Mouse (Mus musculus): ENCODE data around the gene Lrguk. TPM values are rescaled to one million over a fixed set of nuclear protein-coding genes. Genes with fewer than 3 reads are reported as not detected.

The Lrguk gene
- polyA plus RNA-seq, 1 experiment from 2014 or later = 0.36 TPM

DNA sequence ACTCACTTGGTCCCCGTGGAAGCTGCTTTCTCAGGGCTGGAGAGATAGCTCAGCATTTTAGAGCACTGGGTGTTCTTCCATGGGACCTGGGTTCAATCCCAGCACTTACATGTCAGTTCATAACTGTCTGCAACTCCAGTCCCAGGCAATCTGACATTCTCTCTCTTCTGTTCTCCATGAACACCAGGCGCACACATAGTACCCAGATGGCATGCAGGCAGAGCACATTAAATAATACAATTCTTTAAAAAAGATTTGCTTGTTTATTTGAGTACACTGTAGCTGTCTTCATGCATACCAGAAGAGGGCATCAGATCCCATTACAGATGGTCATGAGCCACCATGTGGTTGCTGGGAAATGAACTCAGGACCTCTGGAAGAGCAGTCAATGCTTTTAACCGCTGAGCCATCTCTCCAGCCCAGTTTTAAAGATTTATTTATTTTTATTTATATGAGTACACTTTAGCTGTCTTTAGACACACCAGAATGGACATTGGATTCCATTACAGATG lies 44.7 kb downstream of the Lrguk start:
- Histone ChIP-seq H3K4me2 (replicated peaks) (no peak overlapping the region), H3K9ac (no peak overlapping the region), H3K9me3 (no peaks in the 10 kb centered on the region), H3K27me3 (replicated peaks) (no peaks in the 10 kb centered on the region), H3K4me1 (replicated peaks) (no peaks in the 10 kb centered on the region), H3K27ac (no peak overlapping the region), H3K4me3 (replicated peaks) (no peak overlapping the region), H3K36me3 (no peaks in the 10 kb centered on the region)
- ATAC-seq = no peak
- WGBS = 90% methylated on average over 3 of the region's 3 CpGs

DNA sequence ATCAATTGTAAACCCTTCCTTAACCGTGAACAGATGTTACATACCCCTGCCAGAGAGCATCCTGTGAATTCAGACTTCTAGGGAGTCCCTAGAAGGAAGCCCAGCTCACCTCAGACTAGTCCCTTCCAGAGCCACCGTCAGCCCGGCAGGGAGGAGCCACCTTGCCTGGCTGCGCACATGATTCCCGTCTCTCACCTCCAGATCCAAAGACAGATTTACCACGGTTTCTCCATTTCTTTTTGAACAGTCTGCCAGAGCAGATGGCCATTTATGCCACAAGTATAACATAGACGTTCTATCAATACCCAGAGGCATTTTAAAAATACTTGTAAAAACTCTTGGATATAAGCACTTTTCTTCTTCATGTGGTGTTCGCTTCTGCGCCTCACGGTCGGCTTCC lies 46.3 kb downstream of the Lrguk start:
- Histone ChIP-seq H3K27me3 (replicated peaks) (no peaks in the 10 kb centered on the region), H3K9ac (no peak overlapping the region), H3K4me3 (replicated peaks) (no peak overlapping the region), H3K4me1 (replicated peaks) (no peaks in the 10 kb centered on the region), H3K9me3 (no peaks in the 10 kb centered on the region), H3K4me2 (replicated peaks) (no peak overlapping the region), H3K36me3 (no peaks in the 10 kb centered on the region), H3K27ac (no peak overlapping the region)
- 73% methylated on average over 11 of the region's 11 CpGs for WGBS
- no peak for ATAC-seq

DNA sequence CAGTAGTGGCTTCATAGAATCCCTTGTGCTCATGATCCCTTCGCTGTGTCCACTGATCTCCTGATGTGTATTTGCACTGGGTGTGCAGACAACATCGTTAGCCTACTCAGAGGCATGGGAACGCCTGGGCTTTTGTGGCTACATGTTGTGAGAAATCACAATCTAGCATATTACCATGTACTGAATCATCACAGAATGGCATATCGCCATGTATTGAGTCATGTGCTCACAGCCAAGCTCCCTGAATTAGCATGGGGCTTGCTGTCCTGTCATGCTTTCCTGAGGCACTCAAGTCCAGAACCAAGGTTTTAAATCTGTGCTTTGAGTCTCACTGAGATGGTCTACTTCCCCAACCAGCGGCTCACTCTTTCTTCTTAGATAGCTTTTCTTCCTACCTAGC lies 54.2 kb downstream of the Lrguk start:
- H3K9ac ChIP-seq = no peak overlapping the region
- no peak overlapping the region for H3K27ac ChIP-seq
- ATAC-seq = no peak
- no peaks in the 10 kb centered on the region for H3K4me1 ChIP-seq (replicated peaks)
- no peaks in the 10 kb centered on the region for H3K36me3 ChIP-seq
- no peaks in the 10 kb centered on the region for H3K27me3 ChIP-seq (replicated peaks)
- H3K4me2 ChIP-seq (replicated peaks) = no peak overlapping the region
- no peaks in the 10 kb centered on the region for H3K9me3 ChIP-seq
- 90% methylated on average over 5 of the region's 5 CpGs for WGBS
- H3K4me3 ChIP-seq (replicated peaks) = no peak overlapping the region

DNA sequence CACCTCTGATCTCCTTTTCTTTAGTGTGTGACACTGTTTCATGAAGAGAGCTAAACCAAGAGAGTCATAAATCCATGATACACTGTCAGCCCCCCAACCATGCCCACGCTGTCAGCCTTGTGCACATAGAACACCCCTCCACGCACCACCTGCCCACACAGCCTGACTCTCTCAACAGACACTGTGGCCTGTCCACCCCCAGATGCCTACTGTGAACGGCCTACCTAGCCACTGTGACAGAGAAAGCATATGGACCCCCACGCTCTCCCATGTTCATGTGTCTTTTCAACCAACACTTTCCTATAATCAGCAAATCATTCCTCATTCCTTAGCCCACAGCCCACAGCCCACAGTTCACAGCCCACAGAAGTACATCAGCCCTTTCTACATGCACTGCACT lies 58.5 kb downstream of the Lrguk start:
- Histone ChIP-seq H3K9ac (no peak overlapping the region), H3K27me3 (replicated peaks) (no peaks in the 10 kb centered on the region), H3K4me1 (replicated peaks) (no peaks in the 10 kb centered on the region), H3K4me3 (replicated peaks) (no peak overlapping the region), H3K36me3 (no peaks in the 10 kb centered on the region), H3K4me2 (replicated peaks) (no peak overlapping the region), H3K27ac (no peak overlapping the region), H3K9me3 (no peaks in the 10 kb centered on the region)
- no peak for ATAC-seq
- 93% methylated on average over 4 of the region's 4 CpGs for WGBS

DNA sequence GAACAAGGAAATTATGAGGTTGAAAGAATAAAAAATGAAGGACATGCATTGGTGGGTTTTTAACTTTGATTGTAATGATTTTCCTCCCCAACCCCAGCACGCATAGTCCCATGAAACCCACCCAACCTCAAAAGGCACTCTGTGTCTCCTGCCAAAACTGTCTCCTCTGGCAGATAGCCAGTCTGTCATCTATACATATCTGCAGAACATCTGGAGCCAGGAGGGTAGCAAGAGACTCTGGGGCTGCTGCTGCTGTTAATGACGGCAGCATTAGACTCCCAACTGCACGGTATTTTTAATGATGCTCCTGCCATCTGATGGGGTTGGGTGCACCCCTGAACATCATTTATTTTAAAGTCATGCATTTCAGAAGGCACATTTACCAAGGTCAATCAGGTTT lies 59.7 kb downstream of the Lrguk start:
- Histone ChIP-seq H3K27me3 (replicated peaks) (no peaks in the 10 kb centered on the region), H3K9me3 (no peaks in the 10 kb centered on the region), H3K27ac (no peak overlapping the region), H3K4me2 (replicated peaks) (no peak overlapping the region), H3K4me1 (replicated peaks) (no peaks in the 10 kb centered on the region), H3K36me3 (no peaks in the 10 kb centered on the region), H3K4me3 (replicated peaks) (no peak overlapping the region), H3K9ac (no peak overlapping the region)
- ATAC-seq = no peak
- WGBS = 47% methylated on average over 3 of the region's 3 CpGs

DNA sequence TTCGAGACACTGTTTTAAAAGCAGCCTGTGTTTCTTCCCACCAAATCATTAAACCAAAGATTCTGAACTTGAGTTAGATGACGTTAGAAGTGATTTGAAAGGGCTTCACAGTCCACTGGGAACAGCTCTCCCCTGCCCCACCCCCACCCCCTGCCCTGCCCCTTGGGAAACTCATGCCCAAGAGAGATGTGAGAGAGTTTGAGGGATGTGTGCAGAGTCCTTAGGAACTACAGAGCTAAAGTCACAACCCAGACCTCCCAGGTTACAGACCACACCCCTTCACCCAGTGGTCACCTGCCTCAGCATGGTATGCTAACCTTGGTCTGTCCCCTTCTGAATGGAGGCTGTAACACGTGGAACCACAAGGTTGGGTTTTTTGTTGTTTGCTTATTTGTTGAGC lies 62.3 kb downstream of the Lrguk start:
- 55% methylated on average over 3 of the region's 3 CpGs for WGBS
- Histone ChIP-seq H3K9ac (no peak overlapping the region), H3K27ac (no peak overlapping the region), H3K9me3 (no peaks in the 10 kb centered on the region), H3K4me1 (replicated peaks) (no peaks in the 10 kb centered on the region), H3K36me3 (no peaks in the 10 kb centered on the region), H3K4me3 (replicated peaks) (no peak overlapping the region), H3K4me2 (replicated peaks) (no peak overlapping the region), H3K27me3 (replicated peaks) (no peaks in the 10 kb centered on the region)
- ATAC-seq = no peak

DNA sequence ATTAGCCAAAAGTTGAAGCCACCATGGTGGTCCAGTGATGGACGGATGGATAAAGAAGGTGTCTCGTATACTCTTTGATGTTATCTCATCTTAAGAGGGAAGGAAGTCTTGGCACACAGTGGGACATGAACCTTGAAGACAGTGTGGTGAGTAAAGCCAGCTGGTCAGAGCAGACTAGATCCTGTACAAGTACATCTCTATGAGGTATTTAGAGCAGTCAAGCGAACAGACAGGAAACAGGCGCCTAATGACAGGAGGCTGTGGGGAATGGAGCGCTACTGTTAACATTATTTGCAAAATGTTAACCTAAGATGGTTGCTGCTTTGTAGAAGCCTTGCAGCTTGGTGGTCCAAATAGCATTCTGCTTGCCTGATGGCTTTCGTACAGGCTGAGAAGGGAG lies 67.0 kb downstream of the Lrguk start:
- Histone ChIP-seq H3K9me3 (no peaks in the 10 kb centered on the region), H3K4me3 (replicated peaks) (no peak overlapping the region), H3K9ac (no peak overlapping the region), H3K4me1 (replicated peaks) (no peaks in the 10 kb centered on the region), H3K27ac (no peak overlapping the region), H3K4me2 (replicated peaks) (no peak overlapping the region), H3K36me3 (no peaks in the 10 kb centered on the region), H3K27me3 (replicated peaks) (no peaks in the 10 kb centered on the region)
- WGBS = 43% methylated on average over 6 of the region's 6 CpGs
- ATAC-seq = no peak

DNA sequence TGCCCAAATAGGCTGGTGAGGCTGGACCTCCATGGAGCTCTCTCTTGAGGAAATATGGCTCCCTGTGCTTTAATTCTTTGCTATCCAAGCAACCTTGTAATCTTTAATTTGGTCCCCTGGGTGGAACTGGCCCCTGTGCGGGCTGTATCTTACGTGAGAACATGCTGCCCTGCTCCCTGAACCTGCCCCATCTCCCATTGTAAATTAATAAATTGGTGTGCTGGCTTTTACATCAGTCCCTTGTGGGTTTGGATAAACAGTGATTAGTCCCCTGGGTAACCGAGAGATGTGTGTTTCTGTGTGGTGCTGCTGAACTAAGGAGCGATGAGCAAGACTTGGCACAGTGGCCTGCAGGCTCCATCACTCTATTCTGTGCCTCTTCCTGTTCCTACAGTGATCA lies 67.7 kb downstream of the Lrguk start:
- H3K27me3 ChIP-seq (replicated peaks) = no peaks in the 10 kb centered on the region
- H3K4me3 ChIP-seq (replicated peaks) = no peak overlapping the region
- no peaks in the 10 kb centered on the region for H3K9me3 ChIP-seq
- no peak overlapping the region for H3K4me2 ChIP-seq (replicated peaks)
- H3K4me1 ChIP-seq (replicated peaks) = no peaks in the 10 kb centered on the region
- no peak for ATAC-seq
- 70% methylated on average over 4 of the region's 4 CpGs for WGBS
- H3K27ac ChIP-seq = no peak overlapping the region
- H3K36me3 ChIP-seq = no peaks in the 10 kb centered on the region
- H3K9ac ChIP-seq = no peak overlapping the region

DNA sequence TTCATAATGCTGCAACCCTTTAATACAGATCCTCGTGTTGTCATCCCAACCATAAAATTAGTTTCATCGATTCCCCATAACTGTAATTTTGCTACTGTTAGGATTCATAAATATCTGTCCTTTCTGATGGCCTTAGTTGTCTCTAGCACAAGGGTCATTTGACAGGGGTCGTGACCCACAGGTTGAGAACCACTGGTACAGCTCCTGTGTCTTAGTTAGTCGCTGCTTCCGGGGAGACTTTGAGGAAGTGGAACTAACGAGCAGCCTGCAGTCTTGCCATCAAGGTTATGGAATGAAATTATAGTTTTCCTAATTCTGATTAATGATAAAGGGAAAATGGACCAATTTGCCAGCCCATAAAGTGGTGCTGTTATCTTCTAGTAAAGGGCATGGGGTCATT lies 70.5 kb downstream of the Lrguk start:
- WGBS = 85% methylated on average over 6 of the region's 6 CpGs
- no peak overlapping the region for H3K9ac ChIP-seq

DNA sequence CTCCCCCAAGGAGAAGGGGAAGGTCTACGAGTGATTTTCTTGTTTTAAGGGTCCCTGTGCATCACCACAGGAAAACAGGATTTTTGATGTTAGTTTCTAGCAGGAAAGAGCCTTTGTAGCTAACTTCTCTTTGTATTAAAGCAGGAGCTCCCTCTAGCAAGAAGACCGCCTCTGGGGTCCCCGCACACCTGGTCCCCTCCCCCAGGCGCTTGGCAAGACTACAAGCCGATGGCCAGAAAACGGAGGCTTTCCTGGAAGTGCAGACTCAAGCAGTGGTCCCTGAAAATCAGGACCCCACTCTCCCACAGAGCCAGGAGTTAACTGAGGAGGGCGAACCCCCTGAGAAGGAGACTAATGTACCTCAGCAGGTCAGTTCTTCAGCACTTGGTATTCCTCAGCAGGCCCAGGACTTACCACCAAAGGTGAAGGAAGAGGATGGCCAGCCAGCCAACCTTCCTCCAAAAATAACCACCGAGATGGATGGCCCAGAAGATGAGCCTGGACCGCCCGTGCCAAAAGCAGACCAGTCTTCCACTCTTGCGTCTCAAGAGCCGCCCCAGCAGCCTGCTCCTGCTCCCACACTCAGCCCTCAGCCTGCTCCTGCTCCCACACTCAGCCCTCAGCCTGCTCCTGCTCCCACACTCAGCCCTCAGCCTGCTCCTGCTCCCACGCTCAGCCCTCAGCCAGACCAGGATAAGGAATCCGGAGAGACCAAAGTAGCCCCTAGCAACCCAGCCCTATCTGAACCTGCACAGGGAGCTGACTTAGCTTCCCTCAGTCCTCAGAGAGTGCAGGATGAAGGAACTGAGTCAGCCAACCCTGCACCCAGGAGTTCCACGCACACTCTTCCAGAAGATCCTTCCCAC lies 72.5 kb downstream of the Lrguk start:
- Histone ChIP-seq H3K4me3 (replicated peaks) (no peak overlapping the region), H3K4me1 (replicated peaks) (no peaks in the 10 kb centered on the region), H3K27me3 (replicated peaks) (no peaks in the 10 kb centered on the region), H3K9me3 (no peaks in the 10 kb centered on the region), H3K4me2 (replicated peaks) (no peak overlapping the region), H3K9ac (no peak overlapping the region), H3K36me3 (no peaks in the 10 kb centered on the region), H3K27ac (no peak overlapping the region)
- 79% methylated on average over 15 of the region's 15 CpGs for WGBS
- ATAC-seq = no peak

More for the DNA sequence above, 70.5 kb downstream of the Lrguk start:
- no peaks in the 10 kb centered on the region for H3K4me1 ChIP-seq (replicated peaks)
- no peaks in the 10 kb centered on the region for H3K27me3 ChIP-seq (replicated peaks)
- H3K27ac ChIP-seq = no peak overlapping the region
- no peak for ATAC-seq
- no peaks in the 10 kb centered on the region for H3K9me3 ChIP-seq
- no peak overlapping the region for H3K4me3 ChIP-seq (replicated peaks)
- H3K4me2 ChIP-seq (replicated peaks) = no peak overlapping the region
- H3K36me3 ChIP-seq = no peaks in the 10 kb centered on the region

DNA sequence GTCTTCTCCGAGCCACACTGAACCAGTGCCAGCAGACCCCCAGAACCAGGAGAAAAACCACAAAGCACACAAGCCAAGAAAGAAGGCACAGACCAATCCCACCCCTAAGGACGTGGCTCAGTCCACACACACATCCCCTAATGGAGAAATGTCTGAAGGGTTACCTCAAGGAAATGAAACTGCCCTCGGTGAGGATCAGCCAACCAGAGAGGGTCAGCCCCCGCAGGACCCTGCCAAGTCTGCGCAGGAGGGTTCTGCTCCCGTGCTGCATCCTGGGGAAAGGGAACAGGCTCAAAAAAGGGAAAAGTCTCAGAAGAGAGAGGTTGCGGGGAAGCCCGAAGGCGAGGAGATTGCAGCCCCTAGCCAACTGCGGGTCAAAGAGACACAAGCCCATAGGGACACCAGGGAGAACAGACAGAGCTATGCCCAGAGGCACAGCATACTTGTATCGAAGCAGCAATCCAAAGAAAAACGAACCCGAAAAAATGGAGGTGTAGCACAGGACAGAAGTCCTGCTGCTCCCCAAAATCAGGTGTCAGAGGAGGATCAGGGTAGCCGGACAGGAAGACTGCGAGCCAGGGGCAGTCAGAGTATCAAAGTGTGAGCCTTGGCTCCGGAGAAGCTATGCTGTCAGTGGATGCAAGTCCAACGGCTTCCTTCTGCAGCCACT lies 74.1 kb downstream of the Lrguk start:
- Histone ChIP-seq H3K27me3 (replicated peaks) (no peaks in the 10 kb centered on the region), H3K4me3 (replicated peaks) (no peak overlapping the region), H3K9me3 (no peaks in the 10 kb centered on the region), H3K36me3 (no peaks in the 10 kb centered on the region), H3K4me2 (replicated peaks) (no peak overlapping the region), H3K4me1 (replicated peaks) (no peaks in the 10 kb centered on the region), H3K9ac (no peak overlapping the region), H3K27ac (no peak overlapping the region)
- WGBS = 88% methylated on average over 17 of the region's 17 CpGs
- no peak for ATAC-seq

DNA sequence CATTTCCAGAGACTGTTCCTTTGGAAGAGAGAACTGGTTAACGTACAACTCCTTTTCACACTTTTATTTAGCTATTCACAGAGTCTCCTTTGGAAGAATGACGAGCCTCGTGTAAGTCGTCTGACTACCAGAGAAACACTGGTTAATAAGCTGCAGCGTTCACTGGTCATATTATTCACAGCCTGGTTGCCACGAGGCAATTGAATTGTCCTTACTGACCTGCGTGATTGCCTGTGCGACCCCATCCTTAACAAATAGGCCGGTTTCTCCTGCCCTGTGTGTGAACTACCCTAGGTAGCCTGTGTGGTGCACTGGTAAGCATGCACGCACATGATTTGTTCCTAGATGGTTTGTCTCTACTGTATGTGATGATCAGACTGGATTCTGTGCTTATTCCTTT lies 81.3 kb downstream of the Lrguk start:
- Histone ChIP-seq H3K27me3 (replicated peaks) (no peaks in the 10 kb centered on the region), H3K4me3 (replicated peaks) (no peak overlapping the region), H3K27ac (no peak overlapping the region), H3K4me2 (replicated peaks) (no peak overlapping the region), H3K9ac (no peak overlapping the region), H3K4me1 (replicated peaks) (no peaks in the 10 kb centered on the region), H3K36me3 (no peaks in the 10 kb centered on the region), H3K9me3 (no peaks in the 10 kb centered on the region)
- ATAC-seq = no peak
- WGBS = 70% methylated on average over 10 of the region's 10 CpGs

DNA sequence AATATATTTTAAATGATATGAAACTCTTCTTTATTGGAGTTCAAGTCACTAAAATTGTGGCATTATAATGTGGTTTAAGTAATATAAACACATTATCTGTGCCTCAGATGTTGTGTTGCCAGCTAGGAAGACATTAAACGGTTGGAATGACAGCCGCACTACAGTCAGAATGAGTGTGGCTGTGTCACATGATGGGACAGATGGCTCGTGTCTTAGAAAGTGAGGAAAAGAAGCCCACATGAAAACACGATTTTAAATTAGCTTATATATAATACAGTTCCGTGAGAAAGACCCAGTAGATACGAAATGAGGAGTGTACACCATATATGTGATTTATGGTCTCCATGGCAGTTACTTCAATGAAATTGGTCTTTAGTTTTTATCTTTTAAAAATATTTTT lies 82.2 kb downstream of the Lrguk start:
- 78% methylated on average over 6 of the region's 6 CpGs for WGBS
- H3K4me2 ChIP-seq (replicated peaks) = no peak overlapping the region
- no peak overlapping the region for H3K27ac ChIP-seq
- H3K4me1 ChIP-seq (replicated peaks) = no peaks in the 10 kb centered on the region
- no peak overlapping the region for H3K4me3 ChIP-seq (replicated peaks)
- no peaks in the 10 kb centered on the region for H3K27me3 ChIP-seq (replicated peaks)
- no peaks in the 10 kb centered on the region for H3K9me3 ChIP-seq
- no peak for ATAC-seq
- H3K36me3 ChIP-seq = no peaks in the 10 kb centered on the region
- H3K9ac ChIP-seq = no peak overlapping the region
